Mouse (Mus musculus) embryonic fibroblast, embryonic 13.5 days (primary cell): ENCODE data around the gene Me3. TPM values are rescaled to one million over a fixed set of nuclear protein-coding genes. Genes with fewer than 3 reads are reported as not detected.

Experiments used
- H3K27ac ChIP-seq: 2 replicates; pipeline ENCODE4 v1.5.1; 2012; ENCODE audit warnings: low read length, control low read depth, inconsistent platforms; ENCODE audit not compliant: insufficient read depth
- H3K4me1 ChIP-seq: 2 replicates; pipeline ENCODE4 v1.6.1; 2011; ENCODE audit warnings: low read length; ENCODE audit not compliant: control insufficient read depth, insufficient read depth
- H3K4me3 ChIP-seq: 2 replicates; pipeline ENCODE4 v1.5.1; 2011; ENCODE audit warnings: mild to moderate bottlenecking, control low read depth, low read length; ENCODE audit not compliant: insufficient read depth
- CTCF ChIP-seq: IDR thresholded peaks from 2 replicates; pipeline ENCODE4 v1.5.1; 2011; ENCODE audit warnings: mild to moderate bottlenecking, control low read depth, low read length, moderate library complexity, borderline replicate concordance; ENCODE audit not compliant: insufficient read depth
- POLR2A ChIP-seq: IDR thresholded peaks from 2 replicates; pipeline ENCODE4 v1.6.1; 2011; ENCODE audit warnings: low read depth, mild to moderate bottlenecking, control low read depth, low read length, moderate library complexity
- polyA plus RNA-seq: library from polyadenylated mRNA; stranded (reverse); fragments of >200 nt; gene quantifications from 2 replicates; pipeline ENCODE4 v1.2.4, GENCODE M21; 2011; ENCODE audit warnings: low read depth; ENCODE audit not compliant: missing spikeins, insufficient read length

The Me3 gene
- polyA plus RNA-seq, result 4.3 and 4.7 TPM in 2 replicates

DNA sequence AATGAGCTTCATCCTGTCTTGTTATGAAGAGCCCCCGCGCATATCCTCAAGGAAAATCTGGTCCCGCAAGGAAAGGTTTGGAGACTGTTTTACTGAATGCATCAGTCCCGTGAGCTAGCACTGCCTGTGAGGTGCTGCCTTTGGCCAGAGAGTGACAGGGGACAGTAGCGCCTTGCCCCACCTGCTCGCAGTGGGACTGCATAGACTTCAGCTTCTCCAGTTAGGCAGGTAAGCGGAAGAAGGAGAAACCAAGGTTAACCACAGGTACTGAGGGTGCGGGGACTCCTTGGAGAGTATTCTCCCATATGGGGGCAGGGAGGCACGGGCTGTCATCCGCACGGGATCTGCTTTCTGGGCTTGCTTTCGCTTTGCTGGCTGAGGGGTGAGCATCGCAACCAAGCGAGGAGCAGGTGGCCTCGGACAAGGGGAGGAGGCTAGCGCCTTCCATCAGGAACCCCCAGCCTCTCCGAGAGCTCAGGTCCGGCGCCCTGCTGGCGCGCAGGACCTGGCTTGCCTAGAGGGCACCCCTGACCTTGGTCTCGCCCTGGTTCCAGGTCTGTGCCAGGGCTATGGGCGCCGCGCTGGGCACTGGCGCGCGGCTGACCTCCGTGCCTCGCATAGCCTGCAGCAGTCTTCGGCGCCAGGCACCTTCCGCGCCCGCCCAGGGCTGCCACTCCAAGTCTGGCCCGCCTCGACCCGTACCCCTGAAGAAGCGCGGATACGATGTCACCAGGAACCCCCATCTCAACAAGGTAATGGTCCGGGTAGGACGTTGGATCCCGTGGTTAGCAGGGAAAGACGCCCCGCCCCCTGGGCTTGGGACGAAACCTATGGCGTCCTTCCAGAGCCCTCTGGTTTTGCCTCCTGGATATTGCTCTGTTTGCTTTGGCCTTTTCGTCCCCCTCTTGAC is at the start of gene Me3:
Me3 (plus strand) TSS at position 51 of the 910 bp plus-strand sequence.
- TF ChIP-seq POLR2A (peak; percentile 34; the same call in 1 of the 2 replicates), CTCF (no peak)
- Histone ChIP-seq H3K4me1 (peaks cover 8% of the 10 kb centered on the region), H3K4me3 (peak within 1 kb of the TSS; percentile 56), H3K27ac (no peak within 1 kb of the TSS)

DNA sequence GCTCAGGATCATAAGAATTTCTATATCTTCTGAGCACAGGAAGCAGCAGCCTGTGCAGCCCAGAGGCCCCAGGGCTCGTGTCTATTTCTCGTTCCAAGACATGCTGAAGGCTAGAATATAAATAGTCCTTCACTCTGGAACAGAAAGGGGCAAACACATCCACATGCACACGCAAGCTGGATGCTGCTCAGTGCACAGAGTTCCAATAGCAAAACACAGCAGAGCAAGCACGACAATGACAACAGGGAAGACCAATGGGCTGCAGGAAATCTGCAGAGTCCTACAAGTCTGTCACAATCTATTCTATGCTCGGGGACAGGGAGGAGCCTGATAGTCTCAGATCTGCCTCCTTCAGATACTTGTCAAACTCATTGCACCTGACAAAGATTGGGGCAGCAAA is 42.2 kb upstream of the Me3 start:
- no peak overlapping the region for H3K4me3 ChIP-seq
- H3K27ac ChIP-seq, result no peak overlapping the region
- TF ChIP-seq CTCF (no peak), POLR2A (no peak)

DNA sequence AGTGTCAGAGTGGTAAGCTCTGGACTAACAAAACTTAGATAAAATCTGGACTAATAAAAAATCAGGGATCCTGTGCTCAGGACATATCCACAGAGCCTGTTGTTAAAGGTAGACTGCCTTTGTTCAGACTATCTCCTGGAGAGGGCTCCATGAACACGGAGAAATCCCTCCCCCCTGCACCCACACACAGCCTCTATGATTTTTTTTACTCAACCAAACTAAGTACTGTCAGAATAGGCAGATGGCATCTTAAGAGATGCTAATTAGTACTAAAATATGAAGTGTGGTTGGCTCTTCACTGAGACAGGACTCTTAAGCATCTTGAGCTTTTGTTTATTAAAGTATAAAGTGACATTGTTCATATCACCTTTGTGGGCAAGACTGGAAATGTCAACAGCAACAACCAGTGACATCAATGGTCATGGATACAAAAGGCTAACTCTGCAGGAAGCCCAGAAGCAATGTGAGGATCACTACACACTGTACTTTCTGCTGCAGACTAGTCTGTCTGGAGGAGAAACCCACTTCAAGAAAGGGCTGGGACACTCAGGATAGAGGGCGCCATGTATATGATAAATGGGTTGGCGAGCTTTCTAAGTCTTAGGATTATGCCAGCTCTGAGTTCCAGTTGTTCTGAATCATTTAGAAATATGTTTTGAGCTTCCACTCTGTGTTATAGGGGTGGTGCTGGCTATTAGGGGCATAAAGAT is 41.5 kb upstream of the Me3 start:
- Histone ChIP-seq H3K4me1 (no peaks in the 10 kb centered on the region), H3K4me3 (no peak overlapping the region), H3K27ac (no peak overlapping the region)
- TF ChIP-seq CTCF (no peak), POLR2A (no peak)

More for the DNA sequence above, 42.2 kb upstream of the Me3 start:
- no peaks in the 10 kb centered on the region for H3K4me1 ChIP-seq

DNA sequence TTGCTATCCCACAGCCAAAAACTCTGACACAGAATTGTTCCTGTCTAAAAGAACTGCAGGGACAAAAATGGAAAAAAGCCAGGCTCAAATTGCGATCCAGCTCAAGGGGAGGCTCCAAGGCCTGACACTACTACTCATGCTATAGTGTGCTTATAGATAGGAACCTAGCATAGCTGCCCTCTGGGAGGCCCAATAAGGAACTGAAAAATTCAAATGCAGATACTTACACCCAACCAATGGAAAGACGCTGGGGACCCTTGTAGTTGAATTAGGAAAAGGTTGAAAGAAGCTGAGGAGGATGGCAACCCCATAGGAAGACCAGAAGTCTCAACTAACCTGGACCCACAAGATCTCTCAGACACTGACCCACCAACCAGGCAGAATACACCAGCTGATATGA is 36.4 kb upstream of the Me3 start:
- H3K27ac ChIP-seq, result no peak overlapping the region
- no peak overlapping the region for H3K4me3 ChIP-seq
- TF ChIP-seq CTCF (no peak), POLR2A (no peak)
- no peaks in the 10 kb centered on the region for H3K4me1 ChIP-seq

DNA sequence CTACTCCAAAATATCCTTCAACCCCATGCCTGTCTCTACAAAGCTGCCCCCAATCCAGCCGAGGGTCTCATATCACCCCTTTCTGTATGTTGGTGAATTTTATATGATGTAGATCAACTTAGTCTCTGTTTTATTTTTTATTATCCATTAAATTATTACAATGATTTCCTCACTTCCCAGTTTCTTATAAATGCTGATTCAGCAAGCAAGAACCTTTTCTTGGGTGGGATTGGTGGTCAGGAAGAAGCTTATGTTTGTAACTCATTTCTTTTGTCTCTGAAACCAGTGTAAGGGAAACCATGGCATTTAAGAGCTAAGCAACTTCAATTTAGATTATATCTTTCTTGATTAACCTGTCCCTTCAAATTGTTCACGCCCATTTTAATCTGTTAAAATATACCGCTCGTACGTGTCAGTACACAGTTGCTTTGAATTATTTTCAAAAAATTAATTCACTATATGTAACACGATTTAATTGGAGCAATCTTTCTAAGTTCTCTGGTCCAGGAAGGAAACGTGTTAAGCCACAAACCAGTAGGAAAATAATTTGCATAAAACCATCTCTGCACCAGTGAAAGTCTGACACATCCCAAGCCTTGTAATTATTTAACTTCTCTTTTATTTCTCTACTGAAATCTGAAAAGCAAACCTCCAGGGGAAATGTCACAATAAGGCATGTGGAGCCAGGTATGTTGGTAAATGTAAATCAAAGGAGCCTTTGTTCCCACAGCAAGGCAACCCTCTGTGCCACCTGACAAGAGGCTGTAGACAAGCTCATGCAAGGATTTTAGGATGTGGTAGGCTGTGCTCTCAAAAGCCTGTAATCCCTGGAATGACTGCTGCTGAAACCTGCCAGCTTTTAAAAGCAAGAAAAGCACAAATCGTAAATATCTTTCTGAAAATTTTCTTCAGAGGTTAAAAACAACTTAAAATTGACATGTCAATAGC is 26.3 kb upstream of the Me3 start:
- H3K4me1 ChIP-seq, result peaks cover 4% of the 10 kb centered on the region; the same call in 1 of the 2 replicates
- no peak for TF ChIP-seq CTCF
- no peak for TF ChIP-seq POLR2A
- H3K4me3 ChIP-seq, result no peak overlapping the region
- no peak overlapping the region for H3K27ac ChIP-seq

DNA sequence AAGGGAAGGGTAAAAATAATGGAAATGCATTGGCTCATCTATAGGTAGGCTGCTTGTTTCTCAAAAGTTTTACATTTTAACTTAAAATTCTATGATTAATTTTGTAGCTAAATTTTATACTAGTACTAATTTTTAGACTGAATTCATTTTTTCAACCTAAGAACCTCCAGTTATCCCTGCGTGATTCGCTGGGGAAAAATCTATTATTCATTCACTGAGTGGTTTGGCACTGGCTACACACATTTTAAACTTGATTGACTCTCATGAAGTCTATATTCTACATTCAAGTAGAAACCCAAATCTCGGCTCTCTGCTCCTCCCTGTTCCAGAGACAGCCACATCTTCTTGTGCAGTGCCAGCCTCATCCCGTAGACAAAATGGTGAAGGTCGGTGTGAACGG is 24.9 kb upstream of the Me3 start:
- TF ChIP-seq CTCF, result no peak
- no peak for TF ChIP-seq POLR2A
- Histone ChIP-seq H3K27ac (peak overlapping the region; percentile 34; the same call in 1 of the 2 replicates), H3K4me3 (no peak overlapping the region), H3K4me1 (peaks cover 2% of the 10 kb centered on the region; the same call in 1 of the 2 replicates)

DNA sequence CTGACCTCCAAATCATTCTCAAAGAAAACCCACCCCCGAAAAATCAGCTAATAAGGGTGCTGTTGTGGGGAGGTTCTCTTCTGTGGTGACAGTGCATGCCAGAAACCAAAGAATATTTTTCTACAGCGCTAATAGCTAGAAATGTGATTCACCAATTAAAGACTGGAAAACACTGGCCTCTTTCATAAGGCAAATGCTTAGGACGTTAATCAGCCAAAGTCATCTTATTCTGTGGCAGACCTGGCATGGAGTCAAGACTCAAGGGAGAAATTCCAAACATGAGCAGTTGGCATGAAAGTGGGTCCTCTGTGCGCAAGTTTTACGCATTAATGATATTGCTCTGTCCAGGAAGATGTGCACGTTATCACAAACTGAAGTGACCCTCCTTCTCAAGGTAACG is 21.0 kb upstream of the Me3 start:
- Histone ChIP-seq H3K4me1 (peaks cover 2% of the 10 kb centered on the region; the same call in 1 of the 2 replicates), H3K27ac (peak overlapping the region; percentile 94; the same call in 1 of the 2 replicates), H3K4me3 (no peak overlapping the region)
- no peak for TF ChIP-seq POLR2A
- TF ChIP-seq CTCF, result no peak

DNA sequence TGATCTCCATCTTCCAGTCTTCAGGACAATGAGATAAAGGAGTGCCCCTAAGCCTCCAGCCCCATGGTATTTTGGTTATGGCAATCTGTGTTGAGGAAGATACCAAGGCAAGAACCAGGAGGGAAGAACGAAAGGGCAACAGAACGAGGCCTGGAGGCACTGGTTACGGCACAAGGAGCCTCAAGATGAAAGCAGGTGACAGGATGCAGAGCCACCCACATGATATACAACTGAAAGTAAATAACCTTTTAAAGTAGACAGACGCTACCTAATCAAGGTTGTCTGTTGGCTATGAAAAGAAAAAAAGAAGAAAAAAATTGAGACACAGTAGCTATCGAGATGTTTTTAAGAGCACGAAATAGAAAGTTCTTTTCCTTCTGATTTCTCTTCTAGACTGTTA is 16.0 kb upstream of the Me3 start:
- Histone ChIP-seq H3K27ac (no peak overlapping the region), H3K4me1 (no peaks in the 10 kb centered on the region), H3K4me3 (no peak overlapping the region)
- TF ChIP-seq POLR2A (no peak), CTCF (no peak)

DNA sequence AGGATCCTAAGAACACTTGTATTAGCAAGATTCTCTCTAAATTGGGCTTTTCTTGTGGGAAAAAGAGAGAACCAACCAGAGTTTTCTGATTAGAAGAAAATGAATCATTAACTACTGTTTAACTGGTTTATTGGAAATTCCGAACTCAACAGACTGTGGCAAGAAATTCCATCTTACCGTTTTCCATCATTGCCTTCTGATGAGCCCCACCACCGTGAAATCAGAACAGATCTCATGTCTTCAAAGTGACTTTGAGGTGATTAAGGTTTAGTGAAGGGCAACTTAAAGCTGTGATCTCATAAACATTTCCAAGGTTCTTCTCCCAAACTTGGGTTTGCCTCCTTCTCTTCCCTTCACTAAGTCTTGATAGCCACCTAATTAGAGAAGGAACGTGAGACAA is 8.9 kb upstream of the Me3 start:
- Histone ChIP-seq H3K4me3 (no peak overlapping the region), H3K27ac (no peak overlapping the region), H3K4me1 (no peaks in the 10 kb centered on the region)
- TF ChIP-seq CTCF, result no peak
- no peak for TF ChIP-seq POLR2A
